Mouse (Mus musculus) urinary bladder, postnatal 36 days (tissue): ENCODE results near the gene Doc2g.
"Not testable (repeated sequence)": the region's sequence is repeated elsewhere in the genome, so short reads cannot be mapped to it uniquely, and the experiment has no call there.

ENCODE experiments used
- DNase-seq, 2 experiments: peaks; one replicate each; pipeline ENCODE4 v3.0.0; 2022; ENCODE audit warnings: low spot score in 2 of 2, mixed read lengths in 1 of 2

Gene Doc2g

DNA sequence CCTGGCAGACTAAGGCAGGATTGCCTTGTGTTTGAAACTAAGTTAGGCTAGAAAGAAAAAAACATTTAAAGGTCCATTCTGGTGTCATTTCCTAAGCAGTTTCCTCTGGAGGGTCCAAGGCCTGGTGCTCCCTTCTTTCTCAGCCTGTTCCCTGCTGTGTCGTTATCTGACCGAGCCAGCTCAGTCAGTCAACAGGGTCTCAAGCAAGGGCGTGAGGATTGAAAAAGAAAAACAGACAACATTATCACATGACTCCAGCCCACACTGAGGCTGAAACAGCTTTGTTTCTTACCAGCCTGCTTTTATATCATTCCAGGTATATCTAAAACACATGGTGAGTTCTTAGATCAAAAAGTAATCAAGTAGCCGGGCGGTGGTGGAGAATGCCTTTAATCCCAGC lies 12.5 kb downstream of the Doc2g start:
- DNase-seq = no peak

DNA sequence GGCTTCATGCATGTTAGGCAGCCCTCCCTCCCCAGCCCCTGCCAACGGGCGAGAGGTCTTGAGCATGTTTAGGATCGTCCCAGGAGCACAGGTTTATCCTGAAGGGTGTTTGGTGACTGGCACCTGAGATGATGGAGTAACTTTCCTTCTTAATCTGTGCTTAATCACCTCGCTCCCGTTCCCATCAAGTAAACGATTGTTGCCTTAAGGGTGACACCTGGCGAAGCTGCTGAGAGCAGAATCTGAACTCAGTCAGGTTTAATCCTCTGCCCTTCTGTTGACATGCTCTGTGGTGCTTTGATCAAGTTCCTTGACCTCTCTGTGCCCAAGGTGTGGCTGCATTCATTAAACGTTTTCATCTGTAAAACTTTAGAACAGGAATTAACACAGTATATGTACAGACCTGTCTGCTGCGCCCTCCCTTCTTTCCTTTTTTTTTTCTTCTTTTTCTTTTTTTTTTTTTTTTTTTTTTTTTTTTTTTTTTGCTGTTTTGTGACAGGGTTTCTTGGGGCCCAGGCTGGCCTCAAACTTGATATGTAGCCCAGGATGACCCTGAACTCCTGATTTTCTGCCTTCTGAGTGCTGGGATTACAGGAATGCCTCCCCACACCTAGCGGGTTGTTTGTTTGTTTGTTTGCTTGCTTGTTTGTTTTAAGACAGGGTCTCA lies 14.9 kb downstream of the Doc2g start:
- DNase-seq = no peak

- DNase-seq = peak; percentile 81 to 88
Observed at GRCm38 (mm10) chr19:4018743-4019583, 15.8 kb downstream of the Doc2g start.

- DNase-seq = no peak
Observed at GRCm38 (mm10) chr19:4023185-4023584, 20.1 kb downstream of the Doc2g start.

GRCm38 (mm10) chr19:4027576-4027975 lies 24.5 kb downstream of the Doc2g start:
- no peak for DNase-seq

- DNase-seq = no peak
Observed at GRCm38 (mm10) chr19:4032668-4033067, 29.6 kb downstream of the Doc2g start.

GRCm38 (mm10) chr19:4033298-4033697 lies 30.2 kb downstream of the Doc2g start:
- DNase-seq = no peak

GRCm38 (mm10) chr19:4033742-4034141 lies 30.6 kb downstream of the Doc2g start:
- DNase-seq = no peak

- no peak for DNase-seq
Observed at GRCm38 (mm10) chr19:4036327-4037045, 33.4 kb downstream of the Doc2g start.

DNA sequence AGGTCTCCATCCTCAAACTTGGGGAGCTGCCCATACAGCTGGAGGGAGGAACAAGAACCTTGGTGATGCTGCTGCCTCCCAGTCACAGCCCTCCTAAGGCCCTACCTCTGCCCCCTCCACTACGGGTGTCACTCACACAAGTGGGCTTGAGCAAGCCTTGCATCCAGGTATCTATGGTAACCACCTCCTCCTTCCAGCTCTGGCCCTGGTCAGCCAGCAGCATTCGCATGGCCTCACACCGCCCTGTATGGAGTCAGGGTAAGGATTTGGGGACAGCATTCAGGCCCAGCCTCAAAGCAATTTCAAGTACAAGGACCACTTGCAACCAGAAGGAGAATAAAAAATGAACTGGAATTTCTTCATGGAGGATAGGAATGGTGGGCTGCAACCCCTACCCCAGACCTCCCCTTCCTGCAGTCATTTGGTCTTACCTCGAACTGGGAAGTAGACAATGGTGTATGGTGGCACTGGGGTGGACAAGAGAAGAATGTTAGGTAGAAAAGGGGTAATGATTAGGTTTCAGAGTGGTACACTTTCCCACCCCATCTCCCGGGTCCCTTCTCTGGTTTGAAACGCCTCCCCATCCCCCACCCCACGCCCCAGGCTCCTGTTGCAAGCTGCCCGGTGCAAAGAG lies 34.2 kb downstream of the Doc2g start:
- not testable (repeated sequence) for DNase-seq

- peak; percentile 86 to 91 for DNase-seq
Observed at GRCm38 (mm10) chr19:4037788-4038232, 34.7 kb downstream of the Doc2g start, which contains the start of gene Gstp1. TSS of gene Gstp1 (minus strand) at chr19:4037985.

DNA sequence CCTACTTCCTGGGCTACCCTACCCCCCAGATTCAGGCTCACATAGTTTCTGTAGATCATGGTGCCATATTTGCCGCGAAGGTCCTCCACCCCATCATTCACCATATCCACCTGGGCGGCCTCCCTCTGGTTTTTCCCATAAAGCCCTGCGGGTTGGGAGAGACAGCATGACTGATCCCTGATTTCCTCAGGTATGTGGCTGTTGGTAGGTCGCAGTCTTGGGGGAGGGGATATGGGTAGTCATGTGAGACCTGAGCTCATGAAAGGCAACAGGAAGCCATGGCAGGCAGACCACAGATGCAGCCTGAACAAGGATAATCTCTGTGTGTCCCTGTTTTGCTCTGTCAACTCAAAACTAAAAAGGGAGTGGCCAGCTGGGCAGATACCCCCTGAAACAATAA lies 37.8 kb downstream of the Doc2g start:
- DNase-seq = not testable (repeated sequence)

GRCm38 (mm10) chr19:4041500-4041899 lies 38.4 kb downstream of the Doc2g start:
- not testable (repeated sequence) for DNase-seq

DNA sequence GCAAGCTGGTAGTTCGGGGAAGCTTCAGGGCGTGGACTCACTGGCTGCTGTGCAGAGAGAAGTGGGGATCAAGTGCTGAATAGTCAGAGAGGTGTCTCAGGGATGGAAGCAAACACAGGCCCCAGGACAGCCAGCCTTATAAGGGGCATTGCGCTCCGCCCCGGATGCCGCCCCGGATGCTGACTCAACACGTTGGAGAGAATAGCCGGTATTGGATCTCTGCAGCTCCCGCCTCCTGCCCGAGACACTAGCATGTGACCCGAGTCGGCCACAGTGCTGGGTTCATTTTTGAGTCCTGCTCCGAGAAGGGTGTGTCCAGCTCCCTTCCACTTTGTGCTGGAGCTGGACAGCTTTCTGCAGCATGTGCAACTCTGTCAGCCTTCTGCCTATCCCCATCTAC lies 39.0 kb downstream of the Doc2g start:
- peak; percentile 42 to 65 for DNase-seq

GRCm38 (mm10) chr19:4044109-4044508 lies 41.0 kb downstream of the Doc2g start:
- not testable (repeated sequence) for DNase-seq

DNA sequence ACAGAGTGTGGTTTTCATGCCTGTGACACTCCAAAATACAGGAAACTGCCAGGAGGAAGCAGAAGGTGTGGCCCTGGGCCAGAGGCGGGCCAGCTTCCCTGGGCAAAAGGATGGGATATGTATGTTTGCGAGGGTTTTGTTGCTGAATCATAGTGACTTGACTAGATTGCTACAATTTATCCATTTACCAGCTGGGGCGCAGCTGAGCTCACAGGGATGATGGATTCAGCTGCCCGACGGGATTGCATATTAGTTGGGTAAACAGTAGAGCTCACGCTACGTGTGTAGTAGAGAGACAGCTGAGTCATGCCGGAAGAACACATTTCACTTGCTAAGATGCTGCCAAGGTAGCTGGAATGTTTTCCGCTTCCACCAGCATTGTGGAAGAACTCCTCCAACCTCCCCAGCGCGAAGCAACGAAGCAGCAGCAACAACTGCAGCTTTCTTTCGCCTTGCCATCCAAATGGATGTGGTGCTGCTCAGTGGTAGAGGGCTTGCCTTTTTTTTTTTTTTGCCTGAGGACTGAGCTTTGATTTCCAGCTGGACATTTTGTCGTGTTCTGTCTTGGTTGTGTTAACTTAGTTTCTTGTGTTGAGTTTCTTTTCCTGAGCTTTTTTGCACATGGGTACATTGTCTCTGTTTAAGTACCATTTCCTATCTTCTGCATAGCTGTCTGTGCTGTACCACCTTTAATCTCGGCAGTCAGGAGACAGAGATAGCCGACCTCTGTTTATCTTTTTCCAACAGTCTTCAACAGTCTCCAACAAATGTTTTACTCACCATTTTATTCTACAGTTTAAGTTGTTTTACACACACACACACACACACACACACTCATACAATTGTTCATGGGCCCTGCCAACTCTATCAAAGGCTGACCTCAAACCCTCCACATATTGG lies 43.1 kb downstream of the Doc2g start, which contains the start of gene Gstp2:
TSS of gene Gstp2 (minus strand) at position 58 of the 900 bp plus-strand sequence.
- DNase-seq = peak; percentile 76 to 87

DNA sequence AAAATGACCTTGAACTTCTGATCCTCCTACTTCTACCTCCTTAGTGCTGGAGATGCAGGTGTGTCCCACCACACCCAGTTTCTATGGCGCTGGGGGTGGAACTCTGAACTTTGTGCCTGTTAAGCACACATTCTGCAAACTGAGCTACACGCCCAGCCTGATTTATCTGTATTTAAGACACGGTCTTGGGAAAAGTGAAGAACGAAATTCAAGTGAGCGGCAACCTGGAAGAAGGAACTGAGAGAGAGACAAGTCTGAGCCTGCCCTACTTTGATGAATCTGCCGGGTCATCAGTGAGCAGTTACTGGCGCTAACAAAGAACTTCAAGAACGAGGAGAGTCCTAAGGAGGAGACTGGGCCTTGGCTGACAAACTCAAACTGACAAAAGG lies 43.7 kb downstream of the Doc2g start:
- DNase-seq = peak in 1 of 2 experiments; percentile 31

GRCm38 (mm10) chr19:4047859-4048258 lies 44.7 kb downstream of the Doc2g start:
- DNase-seq = peak; percentile 59 to 77

GRCm38 (mm10) chr19:4049069-4049468 lies 46.0 kb downstream of the Doc2g start:
- DNase-seq = not testable (repeated sequence)

DNA sequence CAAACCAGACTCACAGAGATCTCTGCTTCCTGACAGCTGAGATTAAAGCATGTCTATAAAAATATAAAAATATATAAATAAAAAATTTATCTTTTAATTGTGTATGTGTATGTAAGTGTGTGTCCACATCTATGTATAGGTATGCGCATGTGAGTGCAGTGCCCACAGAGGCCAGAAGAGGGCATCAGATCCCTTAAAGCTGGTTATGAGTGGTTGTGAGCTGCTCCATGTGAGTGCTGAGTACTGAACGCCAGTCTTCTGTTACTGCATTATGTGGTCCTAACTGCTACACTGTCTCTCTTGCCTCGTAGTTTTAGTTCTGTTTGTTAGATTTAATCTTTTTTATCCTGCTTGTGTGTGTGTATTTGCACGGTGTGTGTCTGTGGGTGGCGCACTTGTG lies 47.9 kb downstream of the Doc2g start:
- DNase-seq = no peak
